Mouse (Mus musculus) MN1 (cell line): ENCODE results near the gene Chl1.

Experiments used
- DNase-seq: peaks from one replicate; pipeline ENCODE4 v3.0.0-alpha.2; 2016; ENCODE audit warnings: low spot score

The Chl1 gene

GRCm38 (mm10) chr6:103510392-103511289 lies at the start of gene Chl1:
Gene Chl1, plus strand, starts transcription at chr6:103510586.
- no peak for DNase-seq

- no peak for DNase-seq
Measured at GRCm38 (mm10) chr6:103465479-103466080, 44.8 kb upstream of the Chl1 start.

- no peak for DNase-seq
Measured at GRCm38 (mm10) chr6:103473316-103473715, 37.1 kb upstream of the Chl1 start.

- no peak for DNase-seq
Measured at GRCm38 (mm10) chr6:103487199-103487598, 23.2 kb upstream of the Chl1 start.

GRCm38 (mm10) chr6:103498404-103498803 lies 12.0 kb upstream of the Chl1 start:
- DNase-seq: no peak

- DNase-seq: no peak
Measured at GRCm38 (mm10) chr6:103504065-103504464, 6.3 kb upstream of the Chl1 start.

GRCm38 (mm10) chr6:103507751-103508575 lies 2.4 kb upstream of the Chl1 start:
- DNase-seq: no peak

- DNase-seq: no peak
Measured at GRCm38 (mm10) chr6:103509596-103509995, 790 bp upstream of the Chl1 start.

- DNase-seq: no peak
Measured at GRCm38 (mm10) chr6:103511290-103511971, 1.0 kb downstream of the Chl1 start.

- DNase-seq: no peak
Measured at GRCm38 (mm10) chr6:103511972-103512565, 1.7 kb downstream of the Chl1 start.

- DNase-seq: no peak
Measured at GRCm38 (mm10) chr6:103512911-103513321, 2.5 kb downstream of the Chl1 start.

GRCm38 (mm10) chr6:103513621-103514241 lies 3.3 kb downstream of the Chl1 start:
- DNase-seq: no peak

GRCm38 (mm10) chr6:103514346-103514745 lies 4.0 kb downstream of the Chl1 start:
- no peak for DNase-seq

GRCm38 (mm10) chr6:103514756-103515155 lies 4.4 kb downstream of the Chl1 start:
- DNase-seq: no peak

GRCm38 (mm10) chr6:103519596-103519995 lies 9.2 kb downstream of the Chl1 start:
- no peak for DNase-seq

- no peak for DNase-seq
Measured at GRCm38 (mm10) chr6:103525326-103526024, 15.1 kb downstream of the Chl1 start.

GRCm38 (mm10) chr6:103526945-103527777 lies 16.8 kb downstream of the Chl1 start:
- no peak for DNase-seq

GRCm38 (mm10) chr6:103533048-103533447 lies 22.7 kb downstream of the Chl1 start:
- DNase-seq: no peak

- DNase-seq: no peak
Measured at GRCm38 (mm10) chr6:103534027-103534426, 23.6 kb downstream of the Chl1 start.
